Mouse (Mus musculus): ENCODE data around the gene M6pr.
"Not testable (repeated sequence)": the region's sequence is repeated elsewhere in the genome, so short reads cannot be mapped to it uniquely, and the experiment has no call there.

M6pr gene

GRCm38 (mm10) chr6:122344386-122345116 lies 36.0 kb downstream of the M6pr start:
- DNase-seq: no peak

DNA sequence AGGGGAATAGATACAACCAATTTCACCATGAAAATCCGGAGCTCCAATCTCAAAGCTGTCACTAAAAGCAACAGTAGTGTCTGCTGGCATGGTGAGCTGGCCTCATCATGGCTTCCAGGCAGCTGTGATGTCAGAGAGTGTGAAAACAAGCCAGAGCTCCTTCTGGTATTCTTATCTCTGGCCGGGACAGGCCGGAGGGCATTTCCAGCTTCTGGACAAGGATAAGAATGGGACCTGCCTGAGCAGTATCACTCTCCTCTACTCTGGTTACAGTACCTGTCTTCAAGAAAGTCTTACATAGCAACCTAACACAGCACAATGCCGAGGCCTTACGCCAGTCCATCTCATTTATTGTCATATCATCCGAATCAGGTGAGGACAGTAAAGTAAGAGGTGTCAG lies 37.2 kb downstream of the M6pr start:
- DNase-seq: no peak

DNA sequence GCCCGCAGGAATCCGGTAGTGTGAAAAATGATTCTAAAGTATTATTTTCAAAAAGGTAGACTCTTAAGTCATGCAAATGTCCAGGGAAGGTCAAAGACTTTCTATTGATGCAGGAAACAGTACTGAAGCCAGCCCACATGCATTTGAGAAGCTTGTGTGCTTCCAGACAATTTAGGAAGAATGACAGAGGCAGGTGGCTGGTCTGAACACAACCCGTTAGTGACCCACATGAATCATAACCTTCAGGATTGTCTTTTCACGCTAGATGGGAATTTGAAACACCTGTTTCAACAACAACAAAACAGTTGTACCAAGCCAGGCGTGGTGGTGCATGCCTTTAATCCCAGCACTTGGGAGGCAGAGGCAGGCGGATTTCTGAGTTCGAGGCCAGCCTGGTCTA lies 37.9 kb downstream of the M6pr start:
- no peak for DNase-seq

DNA sequence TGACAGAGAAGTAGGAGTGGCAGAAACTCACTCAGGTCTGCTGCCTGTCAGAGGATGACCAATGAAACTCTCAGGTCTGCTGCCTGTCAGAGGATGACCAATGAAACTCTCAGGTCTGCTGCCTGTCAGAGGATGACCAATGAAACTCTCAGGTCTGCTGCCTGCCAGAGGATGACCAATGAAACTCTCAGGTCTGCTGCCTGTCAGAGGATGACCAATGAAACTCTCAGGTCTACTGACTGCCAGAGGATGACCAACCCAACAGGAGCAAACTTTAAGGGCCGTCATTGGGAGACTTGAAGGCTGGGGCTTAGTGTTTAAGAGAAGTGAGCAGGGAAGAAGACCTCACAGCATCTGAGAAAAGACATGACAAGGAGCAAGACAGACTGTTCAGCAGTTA lies 38.8 kb downstream of the M6pr start:
- DNase-seq: not testable (repeated sequence)

DNA sequence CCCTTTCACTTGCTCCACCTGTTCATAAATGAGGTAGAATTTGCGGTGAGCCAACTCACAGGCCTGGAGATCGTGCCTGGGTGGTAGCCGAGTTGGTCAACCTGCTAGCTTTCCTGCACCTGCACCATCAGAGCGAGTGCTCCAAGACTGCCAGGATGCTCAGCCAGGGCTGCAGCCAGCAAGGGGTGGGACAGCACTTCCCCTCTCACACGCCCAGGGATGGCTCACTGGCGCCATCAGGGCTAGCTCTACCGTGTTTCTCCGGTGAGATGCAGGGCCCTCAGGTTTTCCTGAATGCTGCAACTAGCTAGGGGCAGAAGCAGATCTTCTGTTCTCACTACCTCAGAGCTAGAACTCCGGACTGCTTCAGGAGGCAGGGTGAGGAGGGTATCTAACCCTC lies 47.4 kb downstream of the M6pr start:
- no peak for DNase-seq

DNA sequence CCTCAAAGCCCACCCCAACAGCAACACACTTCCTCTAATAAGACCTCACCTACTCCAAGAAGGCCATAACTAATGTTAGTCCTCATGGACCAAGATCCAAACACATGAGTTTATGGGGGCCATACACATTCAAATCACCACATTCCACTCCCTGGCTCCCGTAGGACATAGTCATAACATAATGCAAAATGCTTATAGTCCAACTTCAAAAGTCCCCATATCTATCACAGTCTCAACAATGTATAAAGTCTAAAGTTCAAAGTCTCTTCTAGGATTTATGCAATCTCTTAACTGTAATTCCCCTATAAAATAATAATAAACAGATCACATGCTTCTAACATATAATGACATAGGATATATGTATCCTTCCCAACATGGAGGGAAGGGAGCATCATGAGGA lies 48.6 kb downstream of the M6pr start:
- no peak for DNase-seq

- DNase-seq: no peak
Observed at GRCm38 (mm10) chr6:122365706-122366105, 57.2 kb downstream of the M6pr start.

GRCm38 (mm10) chr6:122366287-122366686 lies 57.8 kb downstream of the M6pr start:
- DNase-seq: no peak

DNA sequence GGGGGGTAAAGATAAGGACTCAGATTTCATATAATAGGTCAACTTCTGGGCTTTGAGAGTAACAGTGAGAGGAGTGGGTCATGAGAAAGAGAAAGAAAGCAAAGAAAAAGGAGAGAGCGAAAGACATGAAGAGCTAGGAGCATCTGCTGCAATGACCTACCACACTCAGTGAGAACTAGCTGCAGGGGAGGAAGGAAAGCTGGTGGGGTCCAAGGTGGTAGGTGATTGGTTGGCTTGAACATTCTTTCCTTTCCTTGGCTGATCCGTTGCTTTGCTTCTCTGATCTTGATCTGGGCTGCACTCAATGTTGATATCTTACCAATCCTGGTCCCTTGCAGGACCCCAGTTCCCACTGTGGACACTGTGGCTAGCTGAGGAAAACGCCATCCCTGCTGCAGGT lies 58.5 kb downstream of the M6pr start:
- DNase-seq: no peak
